Mouse (Mus musculus) neural tube, embryonic 11.5 days (tissue): ENCODE measurements around the gene Gm49358. TPM values are rescaled to one million over a fixed set of nuclear protein-coding genes. Genes with fewer than 3 reads are reported as not detected.
A peak's percentile ranks its signal among the peaks of the same experiment; 100 is the strongest.

Experiments
- ATAC-seq: fragments of 200-750 bp; cut with Nextera tagmentation; 2 replicates; pipeline ENCODE4 v1.8.0; 2017; ENCODE audit warnings: moderate number of reproducible peaks, mild to moderate bottlenecking, moderate TSS enrichment, moderate library complexity; ENCODE audit not compliant: insufficient read depth, low FRiP score, low TSS enrichment
- DNase-seq: peaks from one replicate; pipeline ENCODE4 v3.0.0-alpha.2; 2015; ENCODE audit warnings: low spot score
- H3K27ac ChIP-seq: fragments of 300-500 bp; sonication (generic); 2 replicates; pipeline ENCODE4 v1.5.1; 2014; ENCODE audit warnings: low read depth, mild to moderate bottlenecking, low read length
- H3K27me3 ChIP-seq: fragments of 300-500 bp; sonication (generic); 2 replicates; pipeline ENCODE4 v1.6.1; 2014; ENCODE audit warnings: mild to moderate bottlenecking, low read length, mixed read lengths; ENCODE audit not compliant: control insufficient read depth, insufficient read depth
- H3K36me3 ChIP-seq: fragments of 300-500 bp; sonication (generic); 2 replicates; pipeline ENCODE4 v1.6.1; 2014; ENCODE audit warnings: mild to moderate bottlenecking, low read length, moderate library complexity, mixed read lengths; ENCODE audit not compliant: control insufficient read depth, insufficient read depth
- H3K4me1 ChIP-seq: fragments of 300-500 bp; sonication (generic); 2 replicates; pipeline ENCODE4 v1.6.1; 2014; ENCODE audit warnings: low read length, mixed read lengths; ENCODE audit not compliant: control insufficient read depth, insufficient read depth
- H3K4me2 ChIP-seq: fragments of 300-500 bp; sonication (generic); 2 replicates; pipeline ENCODE4 v1.6.1; 2014; ENCODE audit warnings: low read depth, mild to moderate bottlenecking, moderate library complexity
- H3K4me3 ChIP-seq: fragments of 300-500 bp; sonication (generic); 2 replicates; pipeline ENCODE4 v1.5.1; 2014; ENCODE audit warnings: low read depth, low read length
- H3K9ac ChIP-seq: fragments of 300-500 bp; sonication (generic); 2 replicates; pipeline ENCODE4 v1.6.1; 2014; ENCODE audit warnings: mild to moderate bottlenecking, low read length
- H3K9me3 ChIP-seq: fragments of 300-500 bp; sonication (generic); 2 replicates; pipeline ENCODE4 v1.6.1; 2016; ENCODE audit warnings: low read length; ENCODE audit not compliant: control insufficient read depth
- WGBS: fragments of 180-500 bp; shearing (Covaris S2); extraction: QIAGEN DNeasy Blood & Tissue Kit; methylation state at CpG from one replicate; pipeline ENCODE4 v1.1.7; 2014; 5-methylcytosine and 5-hydroxymethylcytosine counted together
- polyA plus RNA-seq: library from polyadenylated mRNA; unstranded; fragments of >200 nt; fragmentation: Nextera tagmentation; extraction: Ambion mirVana; gene quantifications from 2 replicates; pipeline ENCODE4 v1.2.1, GENCODE M21; 2014

Gm49358 gene
- polyA plus RNA-seq: not detected in 2 replicates

DNA sequence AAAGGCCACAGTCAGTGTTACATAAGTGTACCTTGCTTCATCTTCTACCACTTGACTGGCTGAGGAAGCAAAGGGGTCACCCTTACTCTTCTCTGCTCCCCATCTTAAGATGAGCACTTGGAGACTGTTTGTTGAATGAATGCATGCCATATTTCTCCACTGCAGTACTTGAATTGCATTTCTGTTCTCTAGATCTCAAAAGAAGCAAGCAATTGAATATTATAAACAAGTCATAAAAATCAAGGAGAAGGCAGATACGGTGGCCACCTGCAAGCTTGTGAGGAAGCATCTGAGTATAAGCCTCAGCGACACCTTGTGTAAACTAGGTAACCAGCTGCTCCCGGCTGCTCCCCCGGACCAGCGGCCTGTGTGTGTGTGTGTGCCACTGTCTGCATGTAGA, at the start of gene Gm49358:
Gene Gm49358, plus strand, starts transcription at position 301 of the 400 bp plus-strand sequence.
- 94% methylated on average over 5 of the region's 5 CpGs for WGBS
- Histone ChIP-seq H3K36me3 (no peaks in the 10 kb centered on the region), H3K27ac (no peak within 1 kb of the TSS), H3K27me3 (no peaks in the 10 kb centered on the region), H3K4me1 (no peaks in the 10 kb centered on the region), H3K9ac (no peak within 1 kb of the TSS), H3K9me3 (no peaks in the 10 kb centered on the region), H3K4me2 (no peak within 1 kb of the TSS), H3K4me3 (no peak within 1 kb of the TSS)
- ATAC-seq: no peak
- DNase-seq: no peak

DNA sequence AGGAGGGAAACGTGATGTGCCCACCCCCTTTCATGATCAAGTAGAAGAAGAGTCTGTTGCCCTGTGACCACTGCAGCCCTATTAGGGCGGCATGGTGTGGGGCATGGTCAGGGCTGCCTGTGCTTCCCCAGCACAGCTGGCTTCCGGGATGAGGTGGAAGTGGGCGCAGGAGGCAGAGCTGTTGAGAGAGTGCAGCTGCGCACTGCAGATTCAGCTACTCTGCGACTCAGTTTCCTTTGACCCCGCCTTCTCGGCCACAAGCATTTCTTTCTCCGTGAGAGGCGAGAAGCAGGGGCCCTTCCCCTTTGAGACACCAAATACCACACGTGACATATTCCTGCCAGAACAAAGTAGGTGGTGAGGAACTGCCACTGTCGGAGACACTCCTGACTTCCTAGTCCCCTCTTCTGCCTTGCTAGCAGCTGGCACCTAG, 36.2 kb upstream of the Gm49358 start:
- H3K27ac ChIP-seq: no peak overlapping the region
- no peaks in the 10 kb centered on the region for H3K27me3 ChIP-seq
- H3K4me1 ChIP-seq: no peaks in the 10 kb centered on the region
- H3K4me3 ChIP-seq: no peak overlapping the region
- H3K9me3 ChIP-seq: no peaks in the 10 kb centered on the region
- peak; percentile 60 for DNase-seq
- peak overlapping the region; percentile 1 for H3K9ac ChIP-seq
- ATAC-seq: peak; percentile 71
- H3K36me3 ChIP-seq: no peaks in the 10 kb centered on the region
- H3K4me2 ChIP-seq: peak overlapping the region; percentile 33
- 5% methylated on average over 11 of the region's 12 CpGs for WGBS

DNA sequence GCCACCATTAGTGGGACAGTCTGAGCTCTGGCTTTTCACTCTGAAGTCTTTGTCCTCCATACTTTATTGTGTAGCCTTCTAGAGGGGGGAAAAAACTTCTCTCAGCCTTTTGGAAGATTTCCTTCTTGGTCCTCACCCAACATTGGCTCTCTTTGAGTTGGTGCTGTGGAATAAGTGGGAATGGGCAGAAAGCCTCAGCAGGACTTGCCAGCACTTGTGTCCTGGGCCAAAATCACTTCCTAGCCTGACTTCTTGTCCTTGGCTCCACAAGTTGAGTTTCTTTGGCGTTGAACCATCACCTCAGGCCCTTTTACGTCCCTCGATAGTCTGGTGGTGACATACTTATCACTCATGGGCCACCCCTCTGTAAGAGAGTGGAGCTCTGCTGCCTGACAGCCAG, 35.6 kb upstream of the Gm49358 start:
- Histone ChIP-seq H3K4me3 (no peak overlapping the region), H3K27me3 (no peaks in the 10 kb centered on the region), H3K27ac (no peak overlapping the region), H3K4me1 (no peaks in the 10 kb centered on the region), H3K9ac (no peak overlapping the region), H3K9me3 (no peaks in the 10 kb centered on the region), H3K4me2 (no peak overlapping the region), H3K36me3 (no peaks in the 10 kb centered on the region)
- ATAC-seq: no peak
- 93% methylated on average over 3 of the region's 3 CpGs for WGBS
- DNase-seq: no peak

DNA sequence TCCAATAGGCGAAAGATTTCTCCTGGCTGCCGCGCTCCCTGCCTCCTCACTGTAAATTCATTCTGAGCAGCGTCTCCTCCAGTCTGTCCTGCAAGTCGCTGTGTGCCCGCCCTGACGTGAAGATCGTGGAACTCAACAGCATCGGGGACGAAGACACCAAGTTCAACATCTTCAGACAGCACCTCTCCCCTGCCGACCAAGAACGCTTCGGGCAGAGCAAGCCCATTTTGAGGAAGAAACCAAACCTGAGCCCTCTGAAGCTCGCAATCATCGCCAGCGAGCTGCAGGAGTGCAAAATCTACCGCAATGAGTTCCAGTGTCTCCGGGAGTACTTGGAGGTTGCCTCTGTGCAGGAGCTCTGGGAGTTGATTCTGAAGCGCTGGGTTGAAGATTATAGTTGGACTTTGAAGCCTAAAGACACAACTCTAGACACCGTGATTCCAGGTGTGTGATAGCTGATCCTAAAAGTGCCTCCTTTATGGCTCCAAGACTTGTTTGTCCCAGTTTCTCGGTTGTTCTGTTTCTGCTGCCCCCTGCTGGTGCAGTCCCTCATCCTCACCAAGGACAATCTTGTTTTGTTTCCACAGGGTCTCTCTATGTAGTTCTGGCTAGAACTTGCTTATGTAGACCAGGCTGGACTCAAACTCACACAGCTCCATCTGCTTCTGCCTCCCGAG, 32.8 kb upstream of the Gm49358 start:
- H3K4me1 ChIP-seq: no peaks in the 10 kb centered on the region
- H3K27ac ChIP-seq: no peak overlapping the region
- no peaks in the 10 kb centered on the region for H3K36me3 ChIP-seq
- WGBS: 13% methylated on average over 22 of the region's 22 CpGs
- no peaks in the 10 kb centered on the region for H3K9me3 ChIP-seq
- ATAC-seq: peak; percentile 36; the same call in 1 of the 2 replicates
- H3K4me3 ChIP-seq: peak overlapping the region; percentile 35
- peak; percentile 87 for DNase-seq
- peak overlapping the region; percentile 44; the same call in 1 of the 2 replicates for H3K9ac ChIP-seq
- no peaks in the 10 kb centered on the region for H3K27me3 ChIP-seq
- peak overlapping the region; percentile 56 for H3K4me2 ChIP-seq

DNA sequence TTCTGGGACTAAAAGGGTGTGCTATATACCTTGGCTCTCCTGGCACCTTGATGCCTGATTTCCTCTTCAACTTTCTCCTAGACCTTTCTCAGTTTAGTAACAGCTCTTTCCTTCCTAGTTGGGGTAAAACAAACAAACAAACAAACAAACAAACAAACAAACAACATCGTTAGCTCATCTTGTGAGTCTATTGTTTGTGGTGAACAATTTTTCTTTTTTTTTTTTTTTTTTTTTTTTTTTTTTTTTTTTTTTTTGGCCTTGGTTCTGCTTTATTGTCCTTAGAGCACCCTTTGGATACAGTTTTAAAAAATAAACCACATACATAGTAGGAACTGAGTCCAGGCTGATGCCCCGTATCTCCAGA, 32.3 kb upstream of the Gm49358 start:
- Histone ChIP-seq H3K27me3 (no peaks in the 10 kb centered on the region), H3K4me3 (no peak overlapping the region), H3K9ac (no peak overlapping the region), H3K36me3 (no peaks in the 10 kb centered on the region), H3K9me3 (no peaks in the 10 kb centered on the region), H3K27ac (no peak overlapping the region), H3K4me1 (no peaks in the 10 kb centered on the region), H3K4me2 (no peak overlapping the region; the same call in 1 of the 2 replicates)
- ATAC-seq (no peak), DNase-seq (no peak)
- 63% methylated on average over 2 of the region's 2 CpGs for WGBS

DNA sequence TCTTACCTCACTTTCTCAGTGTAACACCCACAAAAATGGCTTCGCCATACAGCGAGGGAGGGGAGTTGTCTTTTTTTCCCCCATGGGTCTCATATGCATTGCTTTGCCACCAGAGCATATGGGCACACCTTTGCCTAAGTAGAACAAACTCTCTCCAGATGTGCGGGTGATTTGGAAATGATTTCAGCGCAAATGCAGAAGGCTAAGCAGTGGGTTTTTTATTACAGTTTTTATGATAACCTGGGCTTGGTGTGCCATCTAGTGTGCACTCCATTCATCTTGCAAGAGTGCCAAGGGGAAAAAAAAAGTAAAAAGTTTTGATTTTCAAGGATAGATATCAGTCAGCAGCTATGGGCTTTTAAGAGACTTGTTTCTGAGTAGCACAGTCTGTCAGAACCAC, 28.7 kb upstream of the Gm49358 start:
- no peak for DNase-seq
- no peak overlapping the region for H3K9ac ChIP-seq

DNA sequence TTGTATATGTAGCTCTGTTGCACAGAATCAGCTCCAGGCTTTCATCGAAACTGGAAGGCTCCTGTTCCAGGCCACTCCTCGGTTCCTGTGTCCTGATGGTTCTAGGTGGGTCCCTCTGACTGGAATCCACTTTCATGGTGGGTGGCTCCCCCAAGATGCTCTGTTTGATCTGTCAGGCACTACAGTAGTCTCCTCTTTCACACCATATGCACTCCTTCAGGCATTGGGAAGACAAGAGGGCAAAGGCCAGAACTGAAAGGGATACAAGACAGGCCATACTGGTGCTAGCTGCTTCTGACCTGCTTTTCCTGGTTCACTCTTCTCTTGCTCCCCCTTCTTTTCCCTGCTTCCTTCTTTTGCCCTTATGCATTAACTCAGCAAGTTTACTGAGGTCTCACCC, 20.9 kb upstream of the Gm49358 start:
- ATAC-seq (no peak), DNase-seq (no peak)
- WGBS: 84% methylated on average over 2 of the region's 2 CpGs
- Histone ChIP-seq H3K9ac (no peak overlapping the region), H3K27me3 (no peaks in the 10 kb centered on the region), H3K36me3 (no peaks in the 10 kb centered on the region), H3K4me3 (no peak overlapping the region), H3K4me1 (no peaks in the 10 kb centered on the region), H3K4me2 (no peak overlapping the region), H3K9me3 (no peaks in the 10 kb centered on the region), H3K27ac (no peak overlapping the region)

More for the DNA sequence above, 28.7 kb upstream of the Gm49358 start:
- no peak for ATAC-seq
- Histone ChIP-seq H3K4me3 (no peak overlapping the region), H3K27me3 (no peaks in the 10 kb centered on the region), H3K27ac (no peak overlapping the region), H3K4me2 (no peak overlapping the region), H3K4me1 (no peaks in the 10 kb centered on the region), H3K9me3 (no peaks in the 10 kb centered on the region), H3K36me3 (no peaks in the 10 kb centered on the region)
- WGBS: 90% methylated on average over 4 of the region's 4 CpGs

DNA sequence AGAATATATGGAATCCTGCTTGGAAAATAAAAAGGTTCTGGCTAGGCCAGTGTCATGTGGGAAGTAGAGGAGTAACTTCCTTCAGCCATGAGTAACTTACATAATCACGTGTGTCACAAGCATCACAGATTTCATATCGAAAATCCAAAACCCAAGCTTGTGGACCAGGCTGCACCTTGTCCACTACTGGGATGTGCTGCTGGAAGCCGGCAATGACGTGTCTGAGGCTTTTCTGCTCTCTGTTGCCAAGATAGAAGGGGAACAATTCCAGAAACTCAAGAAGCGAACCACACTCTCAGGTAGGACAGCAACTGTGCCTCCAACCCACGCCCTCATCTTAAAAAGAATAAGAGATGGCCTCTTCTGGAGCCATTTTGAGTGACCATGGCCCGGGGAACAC, 19.5 kb upstream of the Gm49358 start:
- H3K27me3 ChIP-seq: no peaks in the 10 kb centered on the region
- no peak overlapping the region for H3K27ac ChIP-seq
- H3K9ac ChIP-seq: no peak overlapping the region
- H3K36me3 ChIP-seq: no peaks in the 10 kb centered on the region
- DNase-seq (no peak), ATAC-seq (no peak)
- 91% methylated on average over 7 of the region's 7 CpGs for WGBS
- no peak overlapping the region for H3K4me3 ChIP-seq
- no peaks in the 10 kb centered on the region for H3K9me3 ChIP-seq
- H3K4me2 ChIP-seq: no peak overlapping the region
- no peaks in the 10 kb centered on the region for H3K4me1 ChIP-seq

DNA sequence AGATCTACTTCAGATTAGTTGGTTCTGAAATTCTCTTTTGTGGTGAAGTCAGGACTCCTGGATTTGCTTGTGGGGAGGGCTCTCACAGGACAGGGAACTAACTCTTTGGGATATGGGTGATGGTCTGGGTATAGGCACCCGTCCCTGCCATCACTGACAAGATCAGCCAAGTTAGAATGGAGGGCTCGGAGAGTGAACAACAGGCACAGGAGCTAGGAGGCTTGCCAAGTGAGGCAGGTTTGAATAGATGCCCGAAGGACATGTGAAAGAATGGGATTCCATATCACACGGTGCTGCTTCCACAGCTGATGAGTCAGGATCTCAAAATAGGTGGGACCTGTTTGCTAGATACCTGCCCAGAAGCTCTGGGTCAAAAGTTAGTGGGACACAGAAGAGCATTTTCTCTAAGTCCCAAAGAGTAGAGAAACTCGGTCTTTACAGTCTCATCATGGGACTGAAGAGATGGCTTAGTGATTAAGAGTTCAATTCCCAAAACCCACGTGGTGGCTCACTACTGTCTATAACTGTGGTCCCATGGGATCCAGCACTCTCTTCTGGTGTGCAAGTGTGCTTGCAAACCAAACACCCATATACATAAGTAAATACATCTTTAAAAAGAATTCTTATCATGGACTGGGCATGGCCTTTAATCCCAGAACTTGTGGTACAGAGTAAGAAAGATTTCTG, 7.8 kb upstream of the Gm49358 start:
- no peak overlapping the region for H3K4me3 ChIP-seq
- no peak for ATAC-seq
- no peak overlapping the region for H3K4me2 ChIP-seq
- H3K4me1 ChIP-seq: no peaks in the 10 kb centered on the region
- WGBS: 81% methylated on average over 6 of the region's 6 CpGs
- no peak overlapping the region for H3K9ac ChIP-seq
- H3K27me3 ChIP-seq: no peaks in the 10 kb centered on the region
- no peaks in the 10 kb centered on the region for H3K36me3 ChIP-seq
- H3K9me3 ChIP-seq: no peaks in the 10 kb centered on the region
- H3K27ac ChIP-seq: no peak overlapping the region
- DNase-seq: no peak
